Mouse (Mus musculus) erythroblast, embryonic 14.5 days (primary cell): ENCODE data around the gene Lypd5. TPM values are rescaled to one million over a fixed set of nuclear protein-coding genes. Genes with fewer than 3 reads are reported as not detected.

ENCODE experiments used
- H3K27me3 ChIP-seq: 2 replicates; pipeline ENCODE4 v1.6.1; 2012; ENCODE audit warnings: inconsistent platforms; ENCODE audit not compliant: control insufficient read depth
- H3K36me3 ChIP-seq: 2 replicates; pipeline ENCODE4 v1.6.1; 2012; ENCODE audit warnings: mild to moderate bottlenecking, inconsistent platforms; ENCODE audit not compliant: control insufficient read depth
- H3K4me1 ChIP-seq: 2 replicates; pipeline ENCODE4 v1.6.1; 2012; ENCODE audit warnings: inconsistent platforms; ENCODE audit not compliant: control insufficient read depth
- H3K4me3 ChIP-seq: replicated peaks from 2 replicates; pipeline ENCODE3; 2012; ENCODE audit warnings: moderate library complexity, mild to moderate bottlenecking, inconsistent platforms
- H3K9me3 ChIP-seq: 2 replicates; pipeline ENCODE4 v1.6.1; 2012; ENCODE audit warnings: low read length, inconsistent platforms, mixed read lengths; ENCODE audit not compliant: control insufficient read depth
- GATA1 ChIP-seq: IDR thresholded peaks from 2 replicates; pipeline ENCODE4 v1.6.1; 2012; ENCODE audit warnings: low read length, inconsistent platforms, mixed read lengths
- TAL1 ChIP-seq: IDR thresholded peaks from 3 replicates; pipeline ENCODE4 v1.6.1; 2012; ENCODE audit warnings: low read length, inconsistent platforms, mixed read lengths
- polyA plus RNA-seq: library from polyadenylated mRNA; stranded (reverse); fragments of >175 nt; gene quantifications from 2 replicates; pipeline ENCODE4 v1.2.3, GENCODE M21; 2012

The Lypd5 gene
- polyA plus RNA-seq, 1 experiment, result not detected

GRCm38 (mm10) chr7:24356081-24356480 is 7.1 kb downstream of the Lypd5 start:
- TF ChIP-seq GATA1, result no peak
- no peak for TF ChIP-seq TAL1
- H3K4me3 ChIP-seq, result no peak overlapping the region
- H3K27me3 ChIP-seq, result peaks cover 13% of the 10 kb centered on the region
- H3K9me3 ChIP-seq, result peaks cover 8% of the 10 kb centered on the region
- no peaks in the 10 kb centered on the region for H3K36me3 ChIP-seq
- peaks cover 3% of the 10 kb centered on the region for H3K4me1 ChIP-seq

- TF ChIP-seq GATA1 (no peak), TAL1 (no peak)
- H3K36me3 ChIP-seq, result no peaks in the 10 kb centered on the region
- H3K9me3 ChIP-seq, result peaks cover 9% of the 10 kb centered on the region
- no peak overlapping the region for H3K4me3 ChIP-seq
- peaks cover 12% of the 10 kb centered on the region for H3K27me3 ChIP-seq
- H3K4me1 ChIP-seq, result peaks cover 6% of the 10 kb centered on the region
Measured at GRCm38 (mm10) chr7:24357899-24358298, 8.9 kb downstream of the Lypd5 start.

GRCm38 (mm10) chr7:24359269-24359668 is 10.3 kb downstream of the Lypd5 start:
- TF ChIP-seq TAL1 (no peak), GATA1 (no peak)
- Histone ChIP-seq H3K27me3 (peaks cover 16% of the 10 kb centered on the region), H3K36me3 (no peaks in the 10 kb centered on the region), H3K4me1 (peaks cover 19% of the 10 kb centered on the region), H3K9me3 (peaks cover 9% of the 10 kb centered on the region), H3K4me3 (no peak overlapping the region)

GRCm38 (mm10) chr7:24361001-24361400 is 12.0 kb downstream of the Lypd5 start:
- Histone ChIP-seq H3K4me1 (peaks cover 35% of the 10 kb centered on the region), H3K9me3 (peaks cover 9% of the 10 kb centered on the region), H3K27me3 (peaks cover 15% of the 10 kb centered on the region), H3K36me3 (peaks cover 4% of the 10 kb centered on the region; the same call in 1 of the 2 replicates), H3K4me3 (no peak overlapping the region)
- TF ChIP-seq GATA1 (no peak), TAL1 (no peak)

- Histone ChIP-seq H3K9me3 (peaks cover 5% of the 10 kb centered on the region), H3K27me3 (peaks cover 15% of the 10 kb centered on the region), H3K4me1 (peaks cover 55% of the 10 kb centered on the region), H3K4me3 (no peak overlapping the region), H3K36me3 (peaks cover 7% of the 10 kb centered on the region)
- TF ChIP-seq GATA1 (no peak), TAL1 (no peak)
Measured at GRCm38 (mm10) chr7:24363228-24363627, 14.2 kb downstream of the Lypd5 start.

GRCm38 (mm10) chr7:24364827-24365226 is 15.8 kb downstream of the Lypd5 start:
- Histone ChIP-seq H3K27me3 (peaks cover 15% of the 10 kb centered on the region), H3K4me1 (peaks cover 71% of the 10 kb centered on the region), H3K4me3 (peak overlapping the region; percentile 35), H3K9me3 (peaks cover 5% of the 10 kb centered on the region), H3K36me3 (peaks cover 11% of the 10 kb centered on the region)
- no peak for TF ChIP-seq GATA1

- TF ChIP-seq GATA1, result no peak
- TF ChIP-seq TAL1, result no peak
- H3K4me3 ChIP-seq, result peak overlapping the region; percentile 35
Measured at GRCm38 (mm10) chr7:24365258-24366014, 16.4 kb downstream of the Lypd5 start.

GRCm38 (mm10) chr7:24366716-24367632 is 18.0 kb downstream of the Lypd5 start:
- Histone ChIP-seq H3K4me3 (peak overlapping the region; percentile 48), H3K4me1 (peaks cover 86% of the 10 kb centered on the region), H3K36me3 (peaks cover 31% of the 10 kb centered on the region), H3K27me3 (peaks cover 11% of the 10 kb centered on the region), H3K9me3 (peaks cover 2% of the 10 kb centered on the region; the same call in 1 of the 2 replicates)
- no peak for TF ChIP-seq GATA1

More at GRCm38 (mm10) chr7:24365258-24366014, 16.4 kb downstream of the Lypd5 start:
- peaks cover 77% of the 10 kb centered on the region for H3K4me1 ChIP-seq
- H3K36me3 ChIP-seq, result peaks cover 16% of the 10 kb centered on the region
- peaks cover 15% of the 10 kb centered on the region for H3K27me3 ChIP-seq
- peaks cover 5% of the 10 kb centered on the region for H3K9me3 ChIP-seq

- Histone ChIP-seq H3K36me3 (peaks cover 43% of the 10 kb centered on the region), H3K4me3 (peak overlapping the region; percentile 19), H3K27me3 (peaks cover 5% of the 10 kb centered on the region), H3K9me3 (peaks cover 2% of the 10 kb centered on the region; the same call in 1 of the 2 replicates), H3K4me1 (peaks cover 92% of the 10 kb centered on the region)
- TF ChIP-seq GATA1 (no peak), TAL1 (no peak)
Measured at GRCm38 (mm10) chr7:24368226-24368625, 19.2 kb downstream of the Lypd5 start.
